In genomic region chr7:84805224-84805623, GRCm38 (mm10) we compare ENCODE assay signal across 12 mouse cellular contexts. TPM values are rescaled to one million over a fixed set of nuclear protein-coding genes. Genes with fewer than 3 reads are reported as not detected.
DNase-seq lines count a peak whose midpoint lies in the region; ATAC-seq and TF ChIP-seq lines count a peak whose summit lies in the region.
"Had no signal": no experiment of that assay in that cellular context is flagged by ENCODE, and none has a peak within 500 bp of the region (broad histone marks: within the 10 kb centered on the region; RNA-seq: fewer than 3 reads in every experiment).

No protein-coding gene starts in this region.

- H3K27ac ChIP-seq in forebrain, postnatal 0 days (ENCODE audit: low read depth, low read length) = no peak overlapping the region
- H3K27ac ChIP-seq in forebrain, embryonic 10.5 days = no peak overlapping the region
- H3K27ac ChIP-seq in liver, embryonic 14.5 days = no peak overlapping the region
- H3K27ac ChIP-seq: limb, embryonic 13.5 days; neural tube, embryonic 12.5 days had no signal

- H3K9me3 ChIP-seq in forebrain, postnatal 0 days (ENCODE audit: low read length) = no peaks in the 10 kb centered on the region
- no peaks in the 10 kb centered on the region for H3K9me3 ChIP-seq in forebrain, embryonic 10.5 days
- H3K9me3 ChIP-seq in liver, embryonic 14.5 days (ENCODE audit: control insufficient read depth, low read length) = no peaks in the 10 kb centered on the region
- H3K9me3 ChIP-seq: limb, embryonic 13.5 days; neural tube, embryonic 12.5 days had no signal

- no peak for TF ChIP-seq EP300 in liver, embryonic 14.5 days (IDR thresholded peaks at IDR 0.05; ENCODE audit: low read depth)

- H3K4me1 ChIP-seq in forebrain, postnatal 0 days (ENCODE audit: insufficient read depth) = no peaks in the 10 kb centered on the region
- H3K4me1 ChIP-seq in forebrain, embryonic 10.5 days = peaks cover 8% of the 10 kb centered on the region
- no peaks in the 10 kb centered on the region for H3K4me1 ChIP-seq in liver, embryonic 14.5 days (replicated peaks; ENCODE audit: control insufficient read depth in 2 of 2, insufficient read depth in 2 of 2, low read length in 1 of 2)
- H3K4me1 ChIP-seq: heart, embryonic 12.5 days; limb, embryonic 13.5 days; neural tube, embryonic 12.5 days had no signal

- peak; percentile 57 for DNase-seq in forebrain, postnatal 0 days
- no peak for DNase-seq in forebrain, embryonic 10.5 days (ENCODE audit: extremely low spot score, low spot score)
- no peak for DNase-seq in liver, embryonic 14.5 days (ENCODE audit: low read depth in 3 of 3, low spot score in 3 of 3)
- no peak for DNase-seq in liver
- DNase-seq in ZHBTc4 (ENCODE audit: low read depth, low spot score) = peak; percentile 49
- no peak for DNase-seq in spleen, adult 12 weeks (ENCODE audit: low spot score)

- no peak overlapping the region for H3K4me3 ChIP-seq in forebrain, postnatal 0 days (ENCODE audit: low read depth, low read length)
- H3K4me3 ChIP-seq in forebrain, embryonic 10.5 days = no peak overlapping the region
- no peak overlapping the region for H3K4me3 ChIP-seq in liver, embryonic 14.5 days (ENCODE audit: insufficient read depth in 1 of 2, low read depth in 2 of 2, low read length in 2 of 2)
- H3K4me3 ChIP-seq: heart, embryonic 12.5 days; limb, embryonic 13.5 days; neural tube, embryonic 12.5 days had no signal

- H3K36me3 ChIP-seq in forebrain, postnatal 0 days (ENCODE audit: insufficient read depth) = no peaks in the 10 kb centered on the region
- no peaks in the 10 kb centered on the region for H3K36me3 ChIP-seq in forebrain, embryonic 10.5 days (replicated peaks)
- H3K36me3 ChIP-seq in liver, embryonic 14.5 days (replicated peaks; ENCODE audit: control insufficient read depth, insufficient read depth, low read depth) = no peaks in the 10 kb centered on the region
- H3K36me3 ChIP-seq: heart, embryonic 12.5 days; limb, embryonic 13.5 days; neural tube, embryonic 12.5 days had no signal

- no peak for ATAC-seq in forebrain, postnatal 0 days
- no peak for ATAC-seq in liver, embryonic 14.5 days (ENCODE audit: insufficient read depth)
- 0 out of 2 replicates have a peak, but pooled peaks have one; percentile 63 for ATAC-seq in megakaryocyte-erythroid progenitor cell, adult 5-6 weeks (replicated peaks; ENCODE audit: low FRiP score, low TSS enrichment, poor library complexity, severe bottlenecking)
- ATAC-seq in monocyte, adult 5-6 weeks (replicated peaks; ENCODE audit: insufficient number of reproducible peaks, low FRiP score, low TSS enrichment, poor library complexity, severe bottlenecking) = no peak

- H3K27me3 ChIP-seq in forebrain, postnatal 0 days (ENCODE audit: insufficient read depth, low read length) = no peaks in the 10 kb centered on the region
- no peaks in the 10 kb centered on the region for H3K27me3 ChIP-seq in forebrain, embryonic 10.5 days (ENCODE audit: poor library complexity, severe bottlenecking)
- H3K27me3 ChIP-seq in liver, embryonic 14.5 days (ENCODE audit: control insufficient read depth, insufficient read depth, low read length) = no peaks in the 10 kb centered on the region
- H3K27me3 ChIP-seq: neural tube, embryonic 12.5 days had no signal

- H3K4me2 ChIP-seq in forebrain, postnatal 0 days (ENCODE audit: low read depth) = no peak overlapping the region
- H3K4me2 ChIP-seq in liver, embryonic 14.5 days (ENCODE audit: low read depth) = no peak overlapping the region
- H3K4me2 ChIP-seq: heart, embryonic 12.5 days; limb, embryonic 13.5 days; neural tube, embryonic 12.5 days had no signal

- WGBS in forebrain, postnatal 0 days = 57% methylated on average over 1 of the region's 1 CpGs
- WGBS in forebrain, embryonic 10.5 days = 40% methylated on average over 1 of the region's 1 CpGs
- WGBS in liver, embryonic 14.5 days (ENCODE audit: insufficient replicate concordance) = 30% methylated on average over 1 of the region's 1 CpGs

- peak; percentile 58 for TF ChIP-seq CTCF in forebrain, postnatal 0 days (IDR thresholded peaks at IDR 0.05; ENCODE audit: low read depth)
- peak; percentile 17; the same call in 1 of the 2 replicates for TF ChIP-seq CTCF in liver, embryonic 14.5 days (IDR thresholded peaks at IDR 0.05; ENCODE audit: low read depth)

- no peak overlapping the region for H3K9ac ChIP-seq in forebrain, postnatal 0 days
- no peak overlapping the region for H3K9ac ChIP-seq in liver, embryonic 14.5 days (replicated peaks)
- H3K9ac ChIP-seq: heart, embryonic 12.5 days; limb, embryonic 13.5 days; neural tube, embryonic 12.5 days had no signal

RNA-seq across cellular contexts. Expression of gene Olfr291, which starts 48.1 kb away (rescaled TPM):
- not detected in 2 replicates for total RNA-seq in forebrain, postnatal 0 days (2014; rRNA removed)
- not detected in 2 replicates for polyA plus RNA-seq in forebrain, postnatal 0 days (2015; fragmentation: Nextera tagmentation; extraction: Ambion mirVana)
- polyA plus RNA-seq in forebrain, embryonic 10.5 days (2016; fragmentation: Nextera tagmentation; extraction: Ambion mirVana) = 0.12 TPM in 1 of 2 replicates, not detected in the other
- not detected in 2 replicates for polyA plus RNA-seq in liver, embryonic 14.5 days (2012; rRNA removed)
- polyA plus RNA-seq in liver, embryonic 14.5 days (2014; fragmentation: Nextera tagmentation; extraction: Ambion mirVana) = not detected in 2 replicates
- total RNA-seq in megakaryocyte-erythroid progenitor cell, adult 5-6 weeks (2014; fragmentation: Nextera tagmentation) = not detected in 2 replicates
- not detected in 2 replicates for total RNA-seq in megakaryocyte-erythroid progenitor cell, adult 5-6 weeks (2017)
- total RNA-seq in monocyte, adult 5-6 weeks (2017) = not detected in 3 replicates
- polyA plus RNA-seq: heart, embryonic 12.5 days; limb, embryonic 13.5 days; neural tube, embryonic 12.5 days; testis, adult 2 months had no signal

Comparison
In these comparisons a context has a peak if more than half of its experiments do, and no peak if none do; other contexts are left out.
1. DNase-seq: peak in forebrain, postnatal 0 days (single experiment) and ZHBTc4 (single experiment); none in forebrain, embryonic 10.5 days (single experiment), liver, embryonic 14.5 days (0 of 3), liver (single experiment) and spleen, adult 12 weeks (single experiment).